24 mouse cellular contexts compared by ENCODE assay signal in genomic region chr12:99873443-99873842, GRCm38 (mm10). TPM values are rescaled to one million over a fixed set of nuclear protein-coding genes. Genes with fewer than 3 reads are reported as not detected.
A peak's percentile ranks its signal among the peaks of the same experiment; 100 is the strongest.
DNase-seq lines count a peak whose midpoint lies in the region; ATAC-seq lines count a peak whose summit lies in the region.
"Had no signal": no experiment of that assay in that cellular context is flagged by ENCODE, and none has a peak within 500 bp of the region (broad histone marks: within the 10 kb centered on the region; RNA-seq: fewer than 3 reads in every experiment).

No protein-coding gene starts in this region.

- H3K36me3 ChIP-seq in heart, embryonic 12.5 days = no peaks in the 10 kb centered on the region
- no peaks in the 10 kb centered on the region for H3K36me3 ChIP-seq in liver, embryonic 13.5 days
- H3K36me3 ChIP-seq: embryonic facial prominence, embryonic 13.5 days; G1E; heart, embryonic 10.5 days; limb, embryonic 15.5 days; lung, embryonic 15.5 days had no signal

- no peak for ATAC-seq in heart, embryonic 12.5 days (ENCODE audit: insufficient number of reproducible peaks, low FRiP score)
- peak; percentile 80 for ATAC-seq in liver, embryonic 13.5 days (ENCODE audit: low read depth)
- ATAC-seq: forebrain, embryonic 13.5 days had no signal

- no peak overlapping the region for H3K4me2 ChIP-seq in heart, embryonic 12.5 days
- H3K4me2 ChIP-seq in liver, embryonic 13.5 days = no peak overlapping the region
- H3K4me2 ChIP-seq: embryonic facial prominence, embryonic 13.5 days; forebrain, embryonic 13.5 days; limb, embryonic 15.5 days; lung, embryonic 15.5 days had no signal

- no peaks in the 10 kb centered on the region for H3K4me1 ChIP-seq in heart, embryonic 12.5 days (replicated peaks)
- H3K4me1 ChIP-seq in liver, embryonic 13.5 days (replicated peaks) = peaks cover 12% of the 10 kb centered on the region
- H3K4me1 ChIP-seq: embryonic facial prominence, embryonic 13.5 days; heart, embryonic 10.5 days; limb, embryonic 15.5 days; lung, embryonic 15.5 days had no signal

- no peak overlapping the region for H3K27ac ChIP-seq in heart, embryonic 12.5 days (ENCODE audit: poor library complexity, severe bottlenecking)
- no peak overlapping the region for H3K27ac ChIP-seq in liver, embryonic 13.5 days
- H3K27ac ChIP-seq: embryonic facial prominence, embryonic 13.5 days; forebrain, embryonic 13.5 days; gastrocnemius, adult 2 months; heart, embryonic 10.5 days; limb, embryonic 15.5 days; lung, embryonic 15.5 days; midbrain, embryonic 10.5 days had no signal

- peak; percentile 13 for DNase-seq in heart, adult 11 months
- DNase-seq in R1 (ENCODE audit: low read depth, low spot score) = peak; percentile 50
- no peak for DNase-seq in liver, embryonic 13.5 days
- DNase-seq in naive thymus-derived CD4-positive, alpha-beta T cell, adult 2 months (ENCODE audit: low read depth) = peak; percentile 6
- no peak for DNase-seq in kidney, adult 8-10 months
- DNase-seq in layer of hippocampus, adult 9-11 months = no peak
- DNase-seq: adrenal gland, postnatal 10 days; cerebellum, adult 9-10 months; gastrocnemius, adult 2 months; kidney, adult 11 months; kidney, postnatal 10 days; left cerebral cortex, postnatal 4 days; lung, postnatal 4 days; right cerebral cortex, postnatal 14 days; spleen, adult 18-20 months had no signal

- H3K27me3 ChIP-seq in heart, embryonic 12.5 days (replicated peaks) = no peaks in the 10 kb centered on the region
- H3K27me3 ChIP-seq in liver, embryonic 13.5 days = no peaks in the 10 kb centered on the region
- H3K27me3 ChIP-seq: embryonic facial prominence, embryonic 13.5 days; forebrain, embryonic 13.5 days; limb, embryonic 15.5 days; lung, embryonic 15.5 days had no signal

- 50% methylated on average over 3 of the region's 3 CpGs for WGBS in heart, embryonic 12.5 days
- WGBS in liver, embryonic 13.5 days (ENCODE audit: insufficient replicate concordance) = 41% methylated on average over 3 of the region's 3 CpGs

- no peak overlapping the region for H3K9ac ChIP-seq in heart, embryonic 12.5 days
- no peak overlapping the region for H3K9ac ChIP-seq in liver, embryonic 13.5 days
- H3K9ac ChIP-seq: embryonic facial prominence, embryonic 13.5 days; forebrain, embryonic 13.5 days; limb, embryonic 15.5 days; lung, embryonic 15.5 days had no signal

- H3K4me3 ChIP-seq in heart, embryonic 12.5 days = no peak overlapping the region
- H3K4me3 ChIP-seq in liver, embryonic 13.5 days (replicated peaks) = no peak overlapping the region
- H3K4me3 ChIP-seq: embryonic facial prominence, embryonic 13.5 days; erythroblast, embryonic 14.5 days; forebrain, embryonic 13.5 days; gastrocnemius, adult 2 months; heart, embryonic 10.5 days; limb, embryonic 15.5 days; lung, embryonic 15.5 days; midbrain, embryonic 10.5 days had no signal

- no peaks in the 10 kb centered on the region for H3K9me3 ChIP-seq in heart, embryonic 12.5 days (replicated peaks)
- no peaks in the 10 kb centered on the region for H3K9me3 ChIP-seq in liver, embryonic 13.5 days (replicated peaks)
- H3K9me3 ChIP-seq: embryonic facial prominence, embryonic 13.5 days; forebrain, embryonic 13.5 days; G1E; heart, embryonic 10.5 days; limb, embryonic 15.5 days; lung, embryonic 15.5 days; midbrain, embryonic 10.5 days had no signal

RNA-seq across cellular contexts. Expression of gene Efcab11, which starts 10.8 kb away (rescaled TPM):
- 10.0 and 11.8 TPM in 2 replicates for polyA plus RNA-seq in heart, embryonic 12.5 days (2016; fragmentation: Nextera tagmentation; extraction: Ambion mirVana)
- 5.4 and 5.7 TPM in 2 replicates for polyA plus RNA-seq in liver, embryonic 13.5 days (2015; fragmentation: Nextera tagmentation; extraction: Ambion mirVana)

RNA-seq across cellular contexts. Expression of gene Tdp1, which starts 10.9 kb away (rescaled TPM):
- 29.9 and 32.6 TPM in 2 replicates for polyA plus RNA-seq in heart, embryonic 12.5 days (2016; fragmentation: Nextera tagmentation; extraction: Ambion mirVana)
- 33.2 and 35.4 TPM in 2 replicates for polyA plus RNA-seq in liver, embryonic 13.5 days (2015; fragmentation: Nextera tagmentation; extraction: Ambion mirVana)

Comparison
In these comparisons a context has a peak if more than half of its experiments do, and no peak if none do; other contexts are left out.
1. DNase-seq: peak in heart, adult 11 months (single experiment), R1 (single experiment) and naive thymus-derived CD4-positive, alpha-beta T cell, adult 2 months (single experiment); none in liver, embryonic 13.5 days (single experiment), kidney, adult 8-10 months (0 of 2) and layer of hippocampus, adult 9-11 months (single experiment).